Mouse (Mus musculus) embryonic facial prominence, embryonic 10.5 days (tissue): ENCODE measurements around the gene Polg. TPM values are rescaled to one million over a fixed set of nuclear protein-coding genes. Genes with fewer than 3 reads are reported as not detected.

Experiments
- DNase-seq: peaks from one replicate; pipeline ENCODE4 v3.0.0-alpha.2; 2017; ENCODE audit warnings: low spot score
- H3K27ac ChIP-seq: fragments of 300-500 bp; sonication (generic); replicated peaks from 2 replicates; pipeline ENCODE4 v1.5.1; 2016; ENCODE audit warnings: mild to moderate bottlenecking
- H3K27me3 ChIP-seq: fragments of 300-500 bp; sonication (generic); replicated peaks from 2 replicates; pipeline ENCODE4 v1.6.1; 2016; ENCODE audit warnings: low read depth, mild to moderate bottlenecking; ENCODE audit not compliant: poor library complexity, severe bottlenecking
- H3K36me3 ChIP-seq: fragments of 300-500 bp; sonication (generic); replicated peaks from 2 replicates; pipeline ENCODE4 v1.6.1; 2016; ENCODE audit warnings: mild to moderate bottlenecking, moderate library complexity
- H3K4me1 ChIP-seq: fragments of 300-500 bp; sonication (generic); 2 replicates; pipeline ENCODE4 v1.6.1; 2016
- H3K4me3 ChIP-seq: fragments of 300-500 bp; sonication (generic); 2 replicates; pipeline ENCODE4 v1.5.1; 2016; ENCODE audit warnings: mild to moderate bottlenecking, moderate library complexity
- H3K9me3 ChIP-seq: fragments of 300-500 bp; sonication (generic); 2 replicates; pipeline ENCODE4 v1.6.1; 2016; ENCODE audit warnings: mild to moderate bottlenecking
- WGBS: fragments of 180-500 bp; shearing (Covaris S2); methylation state at CpG from one replicate; pipeline ENCODE4 v1.1.7; 2016; 5-methylcytosine and 5-hydroxymethylcytosine counted together
- microRNA-seq: library from miRNA; unstranded; fragments of <30 nt; microRNA quantifications from one replicate; pipeline ENCODE4, GENCODE M21; 2017
- polyA plus RNA-seq: library from polyadenylated mRNA; unstranded; fragments of >200 nt; fragmentation: Nextera tagmentation; extraction: Ambion mirVana; gene quantifications from 2 replicates; pipeline ENCODE4 v1.2.1, GENCODE M21; 2016

The Polg gene
- polyA plus RNA-seq, 1 experiment from 2014 or later = 33.4 TPM

GRCm38 (mm10) chr7:79440035-79440434 is 26.1 kb downstream of the Polg start:
- no peaks in the 10 kb centered on the region for H3K27me3 ChIP-seq
- WGBS = 53% methylated on average over 2 of the region's 2 CpGs
- H3K27ac ChIP-seq = no peak overlapping the region
- no peak overlapping the region for H3K4me3 ChIP-seq
- peaks cover 85% of the 10 kb centered on the region for H3K36me3 ChIP-seq
- H3K9me3 ChIP-seq = no peaks in the 10 kb centered on the region
- 0 out of 2 replicates have a peak, but pooled peaks cover 3% of the 10 kb centered on the region for H3K4me1 ChIP-seq
- DNase-seq = no peak

GRCm38 (mm10) chr7:79428243-79428642 is 37.9 kb downstream of the Polg start:
- H3K4me1 ChIP-seq = peaks cover 8% of the 10 kb centered on the region; the same call in 1 of the 2 replicates
- 59% methylated on average over 5 of the region's 5 CpGs for WGBS
- no peak overlapping the region for H3K27ac ChIP-seq
- peaks cover 60% of the 10 kb centered on the region for H3K36me3 ChIP-seq
- DNase-seq = no peak
- no peak overlapping the region for H3K4me3 ChIP-seq
- H3K9me3 ChIP-seq = no peaks in the 10 kb centered on the region
- H3K27me3 ChIP-seq = no peaks in the 10 kb centered on the region

- WGBS = 88% methylated on average over 10 of the region's 10 CpGs
- Histone ChIP-seq H3K27me3 (no peaks in the 10 kb centered on the region), H3K4me3 (no peak overlapping the region), H3K27ac (no peak overlapping the region), H3K4me1 (peaks cover 8% of the 10 kb centered on the region; the same call in 1 of the 2 replicates), H3K36me3 (peaks cover 62% of the 10 kb centered on the region), H3K9me3 (no peaks in the 10 kb centered on the region)
- no peak for DNase-seq
These were observed 40.4 kb downstream of the Polg start for GRCm38 (mm10) chr7:79425804-79426203.

DNA sequence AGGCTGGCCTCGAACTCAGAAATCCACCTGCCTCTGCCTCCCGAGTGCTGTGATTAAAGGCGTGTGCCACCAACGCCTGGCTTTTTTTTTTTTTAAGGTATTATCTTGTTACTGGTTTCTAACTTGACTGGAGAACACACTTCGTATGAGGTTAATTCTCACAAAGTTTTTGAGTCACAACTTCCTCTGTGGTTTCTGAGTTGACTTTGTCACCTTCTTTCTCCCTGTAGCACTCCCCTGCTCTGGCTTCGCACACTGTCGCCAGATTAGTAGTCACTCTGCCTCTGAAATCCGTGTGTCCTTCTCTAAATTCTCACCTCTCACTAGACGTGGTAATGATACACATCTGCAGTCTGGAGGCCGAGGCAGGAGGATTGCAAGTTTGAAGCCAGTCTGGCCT is 43.3 kb downstream of the Polg start:
- Histone ChIP-seq H3K36me3 (peaks cover 77% of the 10 kb centered on the region), H3K4me1 (peaks cover 2% of the 10 kb centered on the region; the same call in 1 of the 2 replicates), H3K27me3 (no peaks in the 10 kb centered on the region), H3K4me3 (no peak overlapping the region), H3K27ac (no peak overlapping the region), H3K9me3 (no peaks in the 10 kb centered on the region)
- 94% methylated on average over 10 of the region's 10 CpGs for WGBS
- no peak for DNase-seq

GRCm38 (mm10) chr7:79419950-79420349 is 46.2 kb downstream of the Polg start:
- H3K36me3 ChIP-seq = peaks cover 70% of the 10 kb centered on the region

DNA sequence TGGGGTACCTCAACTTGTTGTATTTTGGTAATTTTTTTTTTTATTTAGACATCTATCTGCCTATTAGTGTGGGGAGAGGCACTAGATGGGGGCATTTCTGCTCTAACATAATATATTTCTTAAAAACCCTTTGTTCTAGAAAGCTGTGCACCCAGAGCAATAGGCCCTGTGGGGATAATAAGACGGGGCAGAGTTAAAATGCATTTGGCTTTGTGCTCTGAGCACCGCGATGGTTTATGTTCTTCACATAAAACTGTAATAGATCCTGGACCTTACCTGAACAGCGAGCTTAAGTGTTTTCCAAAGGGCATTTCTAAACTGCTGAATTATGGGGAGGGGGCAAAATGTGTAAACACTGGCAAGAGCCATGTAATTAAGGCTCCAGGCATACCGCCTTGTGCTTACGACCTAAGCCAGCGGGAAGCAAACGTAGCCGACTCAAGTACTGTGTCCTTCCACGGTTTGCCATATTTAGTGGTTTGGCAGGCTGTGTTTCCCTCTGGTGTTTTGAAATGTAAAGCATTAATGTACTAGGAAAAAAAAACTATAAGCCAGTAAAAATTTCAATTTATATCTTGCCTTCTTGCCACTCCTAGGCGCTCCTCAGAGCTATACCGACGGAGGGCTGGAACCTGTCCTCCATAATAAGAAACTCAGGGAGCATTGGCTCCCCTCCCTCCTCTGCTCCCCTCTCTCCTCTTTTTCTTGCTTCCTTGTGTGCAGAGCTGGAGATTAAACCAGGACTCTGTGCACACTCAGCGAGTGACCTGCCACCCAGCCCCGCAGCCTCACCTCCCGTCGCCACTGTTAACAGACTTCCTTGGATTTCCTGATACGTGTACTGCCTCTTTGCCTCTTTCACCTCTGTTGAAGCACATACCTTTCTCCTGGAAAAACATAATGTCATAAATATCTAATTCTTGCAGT is 51.5 kb downstream of the Polg start:
- no peak for DNase-seq
- H3K9me3 ChIP-seq = no peaks in the 10 kb centered on the region
- H3K36me3 ChIP-seq = peaks cover 44% of the 10 kb centered on the region
- no peaks in the 10 kb centered on the region for H3K4me1 ChIP-seq
- WGBS = 90% methylated on average over 18 of the region's 18 CpGs
- no peaks in the 10 kb centered on the region for H3K27me3 ChIP-seq
- H3K27ac ChIP-seq = no peak overlapping the region
- no peak overlapping the region for H3K4me3 ChIP-seq

More at GRCm38 (mm10) chr7:79419950-79420349, 46.2 kb downstream of the Polg start:
- Histone ChIP-seq H3K9me3 (no peaks in the 10 kb centered on the region), H3K4me3 (no peak overlapping the region), H3K27ac (no peak overlapping the region), H3K27me3 (no peaks in the 10 kb centered on the region), H3K4me1 (no peaks in the 10 kb centered on the region)
- DNase-seq = no peak
- 94% methylated on average over 7 of the region's 7 CpGs for WGBS

DNA sequence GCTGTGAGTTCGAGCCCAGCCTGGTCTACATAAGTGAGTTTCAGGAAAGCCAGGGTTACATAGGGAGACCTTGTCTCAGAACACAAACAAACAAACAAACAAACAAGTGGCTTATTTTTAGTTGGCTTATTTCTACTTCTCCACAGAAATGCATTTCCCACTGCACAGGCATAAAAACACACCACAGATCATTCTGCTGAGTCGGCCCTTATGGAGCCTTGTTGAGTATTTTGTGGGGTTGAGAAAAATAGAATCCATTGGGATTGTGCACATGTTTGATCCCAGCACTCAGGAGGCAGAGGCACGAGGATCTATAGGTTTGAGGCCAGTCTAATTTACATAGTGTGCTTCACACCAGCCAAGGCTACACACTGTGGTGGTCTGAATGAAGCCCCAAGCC is 65.9 kb downstream of the Polg start:
- Histone ChIP-seq H3K27me3 (no peaks in the 10 kb centered on the region), H3K36me3 (peaks cover 38% of the 10 kb centered on the region), H3K9me3 (no peaks in the 10 kb centered on the region), H3K4me3 (no peak overlapping the region), H3K27ac (no peak overlapping the region), H3K4me1 (peaks cover under 1% of the 10 kb centered on the region; the same call in 1 of the 2 replicates)
- WGBS = 93% methylated on average over 3 of the region's 3 CpGs
- no peak for DNase-seq

DNA sequence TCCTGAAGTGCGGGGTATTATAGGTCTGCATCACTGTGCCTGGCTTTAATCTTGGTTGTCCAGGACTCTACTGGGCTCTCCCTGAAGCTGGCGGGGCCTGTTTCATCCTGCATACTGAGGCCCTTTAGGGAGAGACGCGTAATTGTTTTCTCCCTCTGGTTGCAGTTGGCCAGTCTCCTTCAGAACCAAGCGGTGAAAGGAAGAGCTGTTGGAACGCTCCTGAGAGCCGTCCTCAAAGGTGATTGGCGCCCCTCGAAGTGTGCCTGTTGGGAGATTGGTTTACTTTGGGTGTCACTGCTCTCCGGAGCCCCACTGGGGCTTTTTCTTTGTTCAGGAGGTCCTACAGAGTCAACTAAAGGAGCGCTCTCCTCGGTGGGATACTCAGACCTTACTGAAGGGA is 67.2 kb downstream of the Polg start:
- no peak for DNase-seq
- Histone ChIP-seq H3K27me3 (no peaks in the 10 kb centered on the region), H3K36me3 (peaks cover 37% of the 10 kb centered on the region), H3K9me3 (no peaks in the 10 kb centered on the region), H3K27ac (no peak overlapping the region), H3K4me3 (no peak overlapping the region), H3K4me1 (peaks cover 9% of the 10 kb centered on the region)
- WGBS = 77% methylated on average over 12 of the region's 12 CpGs

DNA sequence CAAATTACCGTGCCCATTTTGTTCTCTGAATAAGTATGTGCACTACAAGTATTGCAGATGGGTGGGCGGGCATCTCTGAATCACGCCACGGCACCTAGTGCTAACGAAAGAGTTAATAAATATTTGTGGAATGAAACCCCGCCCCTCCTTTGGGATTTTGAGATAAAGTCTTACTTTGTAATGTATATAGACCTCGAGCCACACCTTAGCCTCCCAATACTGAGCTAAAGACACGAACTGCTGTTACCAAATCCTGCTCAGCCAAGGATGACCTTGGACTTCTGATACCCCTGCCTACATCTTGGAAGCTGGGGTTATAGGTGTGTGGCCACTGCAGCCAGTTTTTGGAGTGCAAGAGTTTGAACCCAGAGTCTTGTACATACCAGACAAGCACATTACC is 67.7 kb downstream of the Polg start:
- Histone ChIP-seq H3K36me3 (peaks cover 33% of the 10 kb centered on the region), H3K27ac (no peak overlapping the region), H3K27me3 (no peaks in the 10 kb centered on the region), H3K9me3 (no peaks in the 10 kb centered on the region), H3K4me3 (no peak overlapping the region), H3K4me1 (peaks cover 9% of the 10 kb centered on the region)
- no peak for DNase-seq
- 90% methylated on average over 8 of the region's 8 CpGs for WGBS

- WGBS = 87% methylated on average over 10 of the region's 10 CpGs
- Histone ChIP-seq H3K36me3 (peaks cover 24% of the 10 kb centered on the region), H3K9me3 (no peaks in the 10 kb centered on the region), H3K4me1 (peaks cover 15% of the 10 kb centered on the region), H3K4me3 (no peak overlapping the region), H3K27me3 (no peaks in the 10 kb centered on the region), H3K27ac (no peak overlapping the region)
- no peak for DNase-seq
These were observed 68.7 kb downstream of the Polg start for GRCm38 (mm10) chr7:79397446-79397963.

Small RNA genes within 50 kb of the gene (microRNA-seq; reads per million reads assigned to microRNA genes)
- 30.5 reads per million, percentile 35 among the genes with 10 or more reads in this experiment for gene Mir9-3

Other genes with a start within 250 kb of the Polg start
- gene Abhd2, start 193.2 kb downstream of the Polg start, polyA plus RNA-seq = 8.7 TPM in 2 replicates
- 1.1 and 1.5 TPM in 2 replicates for gene Rlbp1, start 79.3 kb downstream of the Polg start, polyA plus RNA-seq
- 20.0 TPM in 2 replicates for gene Fanci, start 74.4 kb downstream of the Polg start, polyA plus RNA-seq
- 0.51 TPM in 1 of 2 replicates, not detected in the other for gene Rhcg, start 151.3 kb upstream of the Polg start, polyA plus RNA-seq
- 16.4 and 16.5 TPM in 2 replicates for gene Ticrr, start 193.8 kb upstream of the Polg start, polyA plus RNA-seq
- 7.4 and 7.7 TPM in 2 replicates for gene Kif7, start 249.4 kb upstream of the Polg start, polyA plus RNA-seq